Mouse (Mus musculus) adrenal gland, postnatal 4 days (tissue): ENCODE data around the gene Trim43a. TPM values are rescaled to one million over a fixed set of nuclear protein-coding genes. Genes with fewer than 3 reads are reported as not detected.
"Not testable (repeated sequence)": the region's sequence is repeated elsewhere in the genome, so short reads cannot be mapped to it uniquely, and the experiment has no call there.

Experiments used
- DNase-seq, 2 experiments: peaks; one replicate each; pipeline ENCODE4 v3.0.0; 2021 to 2022; ENCODE audit warnings: low spot score in 2 of 2, mixed read lengths in 2 of 2
- long read RNA-seq, 2 experiments: library from polyadenylated mRNA; stranded (forward); transcript quantifications; one replicate each; pipeline ENCODE4 v2.0.0; 2021
- total RNA-seq, 2 experiments: library from RNA; stranded (reverse); gene quantifications; 2 replicates each; pipeline ENCODE4 v1.2.3; 2021

Trim43a gene
- 1 to 10 TPM; 1.1 to 1.3 TPM for total RNA-seq
- long read RNA-seq, experiment 1: 0 reads
- long read RNA-seq, experiment 2: 0 reads

DNA sequence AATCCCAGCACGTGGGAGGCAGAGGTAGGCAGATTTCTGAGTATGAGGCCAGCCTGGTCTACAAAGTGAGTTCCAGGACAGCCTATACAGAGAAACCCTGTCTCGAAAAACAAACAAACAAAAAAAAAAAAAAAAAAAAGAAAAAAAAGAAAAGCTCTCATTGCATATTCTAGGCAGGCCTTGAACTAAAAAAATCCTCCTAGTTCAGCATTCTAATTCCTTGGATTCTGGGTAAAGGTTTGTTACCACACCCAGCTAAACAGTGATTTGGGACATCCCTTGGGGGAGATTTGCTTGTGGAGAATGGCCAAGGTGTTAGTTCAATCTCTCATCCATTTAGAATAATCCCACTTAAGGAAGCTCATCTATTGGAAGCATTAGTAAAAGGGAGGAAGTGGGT lies at the start of gene Trim43a:
Trim43a (plus strand) TSS at position 301 of the 400 bp plus-strand sequence.
- not testable (repeated sequence) for DNase-seq

DNA sequence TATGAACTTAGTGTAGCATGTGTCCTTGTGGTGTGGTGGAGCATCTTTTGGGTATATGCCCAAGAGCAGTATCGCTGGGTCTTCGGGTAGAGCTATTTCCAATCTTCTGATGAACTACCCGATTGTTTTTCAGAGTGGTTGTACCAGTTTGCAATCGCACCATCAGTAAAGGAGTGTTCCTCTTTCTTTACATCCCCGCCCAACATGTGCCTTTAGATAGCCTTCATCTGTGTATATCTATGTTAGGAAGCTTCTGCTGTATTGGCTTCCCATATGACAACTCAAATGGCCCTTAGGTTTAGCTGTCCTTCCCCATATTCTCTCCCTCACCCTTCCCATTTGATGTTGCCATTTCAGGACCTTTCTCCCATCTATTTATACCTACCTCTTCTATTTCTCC lies 46.6 kb upstream of the Trim43a start:
- no peak for DNase-seq

DNA sequence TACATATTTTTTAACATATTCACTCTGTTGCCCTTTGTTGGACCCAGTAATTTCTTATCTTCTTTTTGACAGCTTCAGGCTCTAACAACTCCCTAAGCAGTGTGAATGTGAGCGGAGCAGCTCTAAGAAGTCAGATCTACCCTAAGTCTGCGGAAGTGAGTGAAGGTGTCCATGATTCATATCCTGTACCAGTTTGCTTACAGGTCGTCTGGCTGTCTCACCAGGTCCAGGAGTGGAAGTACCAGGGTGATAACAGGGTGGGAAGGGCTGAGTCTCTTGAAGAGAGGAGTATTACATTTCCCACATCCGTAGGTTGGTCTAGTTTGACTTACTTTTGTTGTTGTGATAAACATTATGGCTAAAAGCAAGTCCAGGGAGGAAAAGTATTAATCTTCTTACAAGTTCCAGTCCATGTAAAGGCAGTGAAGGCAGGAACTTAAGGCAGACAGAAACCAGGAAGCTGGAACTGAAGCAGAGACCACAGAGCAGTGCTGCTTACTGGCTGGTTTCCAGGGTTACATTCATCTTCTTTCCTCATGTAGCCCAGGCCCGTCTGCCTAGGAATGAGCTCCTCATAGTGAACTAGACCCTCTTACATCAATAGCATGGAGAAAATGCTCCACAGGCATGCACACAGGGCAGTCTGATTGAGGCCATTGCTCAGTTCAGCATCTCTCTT lies 41.0 kb upstream of the Trim43a start:
- DNase-seq: no peak

DNA sequence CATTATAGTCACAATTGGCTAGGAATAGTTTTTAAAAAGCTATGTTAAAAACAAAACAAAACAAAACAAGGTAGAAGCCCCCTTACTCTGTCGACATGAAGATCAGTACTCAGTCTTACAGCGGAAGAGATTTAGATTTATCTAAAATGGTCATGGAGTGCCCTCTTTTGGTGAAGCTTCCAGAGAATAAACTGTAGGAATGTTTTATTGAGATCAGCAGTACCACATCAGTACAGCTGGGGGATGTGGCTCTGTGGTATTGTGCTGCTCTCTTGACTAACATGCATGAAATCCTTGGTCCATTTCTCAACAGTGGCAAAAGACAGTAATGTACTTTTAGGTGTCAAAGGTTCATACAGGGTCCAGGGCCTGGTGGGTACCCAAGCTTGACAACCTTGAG lies 37.9 kb upstream of the Trim43a start:
- DNase-seq: no peak

DNA sequence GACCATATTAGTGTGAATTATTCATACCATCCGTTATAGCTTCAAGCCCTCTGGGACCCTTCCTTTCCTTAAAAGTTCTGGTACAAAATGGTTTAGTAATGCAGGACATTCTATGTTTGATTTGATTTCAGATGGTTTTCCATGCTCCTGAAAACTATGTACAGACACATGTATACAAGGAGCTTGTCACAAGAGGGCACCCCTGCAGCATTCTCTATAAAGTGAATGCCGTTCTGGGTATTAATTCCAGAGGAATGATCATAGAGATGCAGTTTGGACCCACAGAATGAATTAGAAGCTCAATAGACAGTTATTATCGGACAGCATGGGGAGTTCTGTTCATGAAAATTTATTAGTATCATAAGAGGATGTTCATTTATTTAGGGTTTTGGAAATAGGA lies 35.2 kb upstream of the Trim43a start:
- no peak for DNase-seq

DNA sequence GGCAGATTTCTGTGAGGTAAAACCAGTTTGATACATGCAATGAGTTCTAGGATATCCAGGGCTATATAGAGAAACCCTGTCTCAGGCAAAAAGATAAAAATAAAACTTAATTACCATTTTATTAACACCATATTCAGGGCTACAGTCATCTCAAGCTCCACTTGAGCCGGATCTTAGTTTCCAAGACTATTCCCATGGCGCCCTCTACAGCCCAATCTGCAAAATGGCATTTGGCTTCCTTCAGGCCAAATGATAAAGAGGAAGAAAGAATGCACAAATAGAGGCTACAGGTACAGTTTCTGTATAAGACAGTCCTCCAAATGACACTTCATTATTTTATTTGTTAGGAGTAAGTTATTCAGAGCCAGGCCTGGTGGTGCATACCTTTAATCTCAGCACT lies 34.5 kb upstream of the Trim43a start:
- no peak for DNase-seq

DNA sequence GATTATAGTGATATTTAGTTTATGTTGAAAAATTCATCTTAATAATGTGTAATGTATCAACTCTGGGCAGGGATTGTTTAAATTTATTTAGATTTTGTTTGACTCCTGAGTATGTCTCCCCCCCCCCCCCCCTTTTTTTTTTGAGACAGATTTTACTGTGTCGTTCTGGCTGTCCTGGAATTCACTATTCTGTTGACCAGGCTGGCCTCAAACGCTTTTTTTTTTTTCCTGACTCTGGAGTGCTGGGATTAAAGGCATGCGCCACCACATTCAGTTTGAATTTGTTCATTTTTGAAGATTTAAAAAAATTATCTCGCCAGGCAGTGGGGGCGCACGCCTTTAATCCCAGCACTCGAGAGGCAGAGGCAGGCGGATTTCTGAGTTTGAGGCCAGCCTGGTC lies 34.0 kb upstream of the Trim43a start:
- no peak for DNase-seq

DNA sequence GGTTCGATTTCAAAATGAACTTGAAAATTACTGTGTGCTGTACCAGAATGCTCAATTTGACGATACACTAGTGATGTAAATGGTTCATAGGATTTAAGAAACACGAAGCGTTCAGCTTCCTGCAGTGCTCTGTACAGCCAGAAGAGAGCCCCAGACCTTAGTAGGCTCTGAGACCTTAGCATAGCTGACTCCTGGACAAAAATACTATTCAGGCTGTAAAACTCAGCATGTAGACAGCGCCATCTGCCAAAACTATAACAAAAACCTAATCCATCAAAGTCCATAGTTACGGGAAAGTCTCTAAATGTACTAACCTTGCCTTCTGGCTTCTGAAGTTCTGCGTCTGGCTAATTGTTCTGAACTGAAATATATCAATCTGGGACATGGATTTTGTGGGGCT lies 33.4 kb upstream of the Trim43a start:
- DNase-seq: no peak

DNA sequence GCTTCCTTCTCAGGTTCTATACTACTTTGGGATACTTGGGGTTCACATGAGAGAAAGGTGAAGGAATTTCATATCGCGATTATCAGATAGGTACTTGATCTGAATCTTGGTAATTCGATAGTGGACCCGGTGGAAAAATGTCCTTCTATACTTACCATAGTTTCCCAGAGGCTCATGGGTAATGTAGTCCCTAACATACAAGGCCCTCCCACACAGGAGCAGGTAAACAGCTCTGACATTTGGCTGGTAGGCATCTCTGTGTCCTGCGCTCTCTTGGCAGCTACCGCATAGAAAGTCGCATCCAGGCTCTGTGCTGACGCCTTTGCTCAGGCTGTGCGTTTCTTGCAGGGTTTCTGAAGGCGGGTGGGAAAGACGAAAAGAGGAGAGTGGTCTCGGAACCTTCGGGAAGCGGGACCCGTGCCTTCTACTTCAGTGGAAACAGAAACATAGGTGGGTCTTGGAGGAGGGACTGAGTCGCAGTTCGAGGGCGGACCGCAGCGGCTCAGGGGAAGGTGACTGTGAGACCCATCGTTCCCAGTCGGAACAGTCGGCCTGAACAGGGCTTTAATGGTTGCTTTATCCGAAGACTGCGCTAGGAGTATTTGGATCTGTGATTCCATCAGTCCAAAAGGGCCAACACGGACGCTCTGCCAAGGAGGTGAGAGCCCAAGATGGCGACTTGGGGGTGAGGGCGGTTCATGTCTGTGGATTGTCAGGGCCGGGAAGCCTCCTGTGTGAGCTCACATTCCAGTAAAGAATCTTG lies 32.7 kb upstream of the Trim43a start, which contains the start of gene Zfp949:
Zfp949 (plus strand) TSS at position 170 of the 763 bp plus-strand sequence.
- peak in 1 of 2 experiments; percentile 20 for DNase-seq

DNA sequence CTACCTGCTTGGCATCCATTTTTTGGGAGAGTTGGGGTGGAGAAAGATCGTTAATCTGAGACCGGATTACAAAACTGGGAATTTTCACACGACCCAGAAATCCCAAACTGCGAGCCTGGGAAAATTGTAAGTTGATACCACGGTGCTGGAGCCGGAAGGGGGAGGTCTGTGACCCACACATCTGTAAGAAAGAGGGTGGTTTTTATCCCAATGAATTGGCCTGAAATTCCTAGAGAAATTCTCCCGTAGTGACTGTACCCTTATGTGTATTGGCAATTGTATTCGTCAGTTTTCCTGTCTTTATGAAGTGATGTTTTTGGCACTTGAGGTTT lies 32.1 kb upstream of the Trim43a start:
- no peak for DNase-seq

DNA sequence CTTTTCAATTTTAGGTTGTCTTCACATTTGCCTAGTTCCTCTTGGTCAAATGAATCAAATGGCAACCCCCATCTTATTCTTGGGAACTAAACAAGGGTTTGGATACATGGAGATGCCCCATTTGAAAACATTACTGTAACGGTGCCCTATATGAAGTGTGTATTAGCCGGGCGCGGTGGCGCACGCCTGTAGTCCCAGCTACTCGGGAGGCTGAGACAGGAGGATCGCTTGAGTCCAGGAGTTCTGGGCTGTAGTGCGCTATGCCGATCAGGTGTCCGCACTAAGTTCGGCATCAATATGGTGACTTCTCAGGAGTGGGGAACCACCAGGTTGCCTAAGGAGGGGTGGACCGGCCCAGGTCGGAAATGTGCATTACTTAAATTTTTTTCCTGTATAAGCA lies 27.6 kb upstream of the Trim43a start:
- DNase-seq: no peak

DNA sequence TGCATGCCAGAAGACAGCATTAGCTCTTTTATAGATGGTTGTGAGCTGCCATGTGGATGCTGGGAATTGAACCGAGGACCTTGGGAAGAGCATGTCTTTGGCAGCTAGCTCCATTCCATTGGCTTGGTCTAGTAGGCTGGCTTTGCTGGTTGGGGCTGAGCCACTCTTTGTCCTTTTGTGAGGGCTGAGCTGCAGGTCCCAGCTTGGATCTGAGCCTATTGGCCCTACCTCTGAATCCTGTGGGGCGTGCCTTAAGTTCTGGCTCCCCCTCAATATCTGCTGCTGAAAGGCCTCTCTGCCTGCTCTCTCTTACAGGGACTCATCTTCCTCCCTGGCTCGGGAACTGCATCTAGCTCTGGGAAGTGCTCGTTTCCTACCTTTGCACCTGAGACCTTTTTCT lies 22.5 kb upstream of the Trim43a start:
- DNase-seq: no peak

DNA sequence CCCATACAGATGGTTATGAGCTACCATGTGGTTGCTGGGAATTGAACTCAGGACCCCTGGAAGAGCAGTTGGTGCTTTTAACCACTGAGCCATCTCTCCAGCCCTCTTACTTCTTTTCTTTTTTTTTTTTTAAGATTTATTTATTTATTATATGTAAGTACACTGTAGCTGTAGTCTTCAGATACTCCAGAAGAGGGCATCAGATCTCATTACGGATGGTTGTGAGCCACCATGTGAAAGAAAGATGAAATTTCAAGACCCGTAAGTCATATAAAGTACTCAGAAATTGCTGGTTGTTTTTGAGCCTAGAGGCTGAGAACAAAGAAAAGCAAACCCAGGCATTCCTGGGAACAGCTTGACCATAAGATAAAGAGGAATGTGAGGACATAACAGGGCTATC lies 19.2 kb upstream of the Trim43a start:
- not testable (repeated sequence) for DNase-seq

DNA sequence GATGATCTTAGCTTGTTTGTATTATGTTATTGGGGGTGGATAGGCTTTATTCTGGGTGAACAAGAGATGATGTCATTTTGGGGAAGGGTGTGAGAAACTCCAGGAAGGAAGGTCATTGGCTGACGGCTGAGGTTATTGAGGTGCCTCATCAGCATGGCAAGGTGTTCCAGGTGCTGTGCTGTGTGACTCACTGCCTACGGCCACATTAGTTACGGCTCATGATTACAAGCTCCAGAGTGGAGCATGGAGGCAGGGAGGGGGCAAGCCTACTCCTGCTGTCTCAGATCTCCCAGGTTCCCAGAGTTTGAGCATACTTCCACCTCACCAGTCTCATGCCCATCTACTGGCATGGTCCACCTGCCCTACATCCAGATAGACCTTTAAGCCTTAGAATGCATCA lies 10.2 kb upstream of the Trim43a start:
- not testable (repeated sequence) for DNase-seq

DNA sequence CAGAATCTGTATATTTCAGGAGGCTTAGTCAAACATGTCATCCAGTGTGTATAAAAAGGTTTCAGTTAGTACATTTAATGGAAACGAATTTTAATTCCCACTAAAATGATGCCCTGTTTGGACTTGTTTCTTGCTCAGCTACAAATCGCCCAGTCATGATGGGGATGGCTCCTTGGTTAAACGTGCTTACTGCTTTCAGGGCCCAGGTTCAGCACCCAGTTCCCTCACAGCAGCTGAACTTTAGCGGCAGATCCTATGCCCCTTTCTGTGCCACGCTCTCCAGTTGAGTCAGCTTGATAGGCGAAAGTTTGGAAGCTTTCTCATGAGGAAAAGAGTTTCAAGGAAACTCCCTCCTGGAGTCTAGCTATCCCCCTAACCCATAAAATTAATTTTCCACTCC lies 13.0 kb downstream of the Trim43a start:
- DNase-seq: not testable (repeated sequence)

DNA sequence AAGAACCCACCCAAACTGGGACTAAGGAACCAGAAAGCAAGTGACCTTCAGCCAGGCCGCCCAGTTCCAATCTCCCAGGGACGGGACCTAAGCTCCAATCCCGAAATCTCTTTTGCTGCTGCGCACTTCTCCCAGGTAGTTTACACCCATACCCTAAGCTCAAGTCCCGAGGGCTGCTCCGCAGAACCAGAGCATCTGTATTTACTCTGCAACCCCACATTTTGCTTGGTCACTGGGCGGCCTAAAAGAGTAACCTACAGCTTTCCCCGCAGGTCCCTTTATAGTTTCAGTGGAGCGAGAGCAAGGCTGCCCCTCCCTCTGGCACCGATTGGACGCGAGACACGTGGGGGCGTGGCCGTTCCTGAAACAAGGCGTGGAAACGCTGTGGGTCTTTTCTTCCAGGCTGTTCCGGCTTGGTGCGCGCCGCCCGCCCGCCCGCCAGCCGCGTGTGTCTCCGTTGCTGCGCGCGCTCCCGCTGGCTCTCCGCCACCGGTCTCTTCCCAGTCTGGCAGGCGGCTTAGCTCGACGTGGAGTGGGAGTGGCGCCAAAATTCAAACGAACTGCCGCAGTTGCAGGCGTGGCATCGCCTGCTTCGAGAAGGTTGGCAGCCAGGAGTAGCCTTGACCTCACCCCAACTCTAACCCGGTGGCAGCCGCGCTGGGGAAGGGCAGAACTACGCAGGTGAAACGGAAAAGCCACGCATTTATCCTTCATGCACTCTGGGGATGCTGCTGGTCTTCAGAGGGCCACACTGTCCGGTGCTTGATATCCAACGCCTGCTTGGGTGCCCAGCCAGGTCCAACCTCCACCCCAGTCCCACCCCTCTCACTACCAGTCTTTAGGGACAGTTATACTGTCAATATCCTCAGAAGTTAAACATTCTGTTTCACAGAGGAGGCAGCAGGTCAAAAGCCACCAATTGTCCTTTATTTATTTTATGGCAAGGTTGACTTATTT lies 18.8 kb downstream of the Trim43a start:
- DNase-seq: peak; percentile 99

DNA sequence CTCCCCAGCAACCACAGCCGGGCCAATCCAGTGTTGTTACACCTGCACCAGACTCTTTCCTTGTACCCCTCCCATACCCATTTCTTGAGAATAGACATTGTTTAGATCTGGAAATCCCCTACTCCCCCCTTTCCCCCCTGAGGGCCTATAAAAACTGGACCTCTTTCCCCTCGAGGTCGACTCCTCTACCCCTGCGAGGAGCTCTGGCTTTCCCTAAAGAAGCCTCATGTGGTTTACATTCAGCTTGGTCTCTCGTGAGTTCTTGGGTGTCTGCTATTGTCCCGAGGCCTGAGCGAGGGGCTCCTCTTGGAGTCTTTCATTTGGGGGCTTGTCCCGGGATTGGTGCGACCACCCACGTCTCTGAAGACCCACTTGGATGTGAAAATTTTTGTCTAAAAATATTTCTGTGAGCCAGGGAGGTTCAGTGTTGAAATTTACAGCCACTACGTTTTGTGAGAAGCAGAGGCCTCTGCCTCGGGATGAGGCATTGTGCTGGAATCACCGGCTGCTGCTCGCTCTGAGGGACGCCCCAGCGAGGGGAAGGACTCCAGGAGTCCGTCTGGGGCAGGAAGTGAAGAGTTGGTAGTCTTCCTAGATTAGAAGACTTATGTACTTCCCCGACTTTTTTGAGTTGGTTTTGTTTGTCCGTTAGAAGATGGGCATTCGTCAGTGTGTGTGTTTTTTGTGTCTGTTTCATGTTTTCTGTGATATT lies 45.3 kb downstream of the Trim43a start:
- DNase-seq: not testable (repeated sequence)

DNA sequence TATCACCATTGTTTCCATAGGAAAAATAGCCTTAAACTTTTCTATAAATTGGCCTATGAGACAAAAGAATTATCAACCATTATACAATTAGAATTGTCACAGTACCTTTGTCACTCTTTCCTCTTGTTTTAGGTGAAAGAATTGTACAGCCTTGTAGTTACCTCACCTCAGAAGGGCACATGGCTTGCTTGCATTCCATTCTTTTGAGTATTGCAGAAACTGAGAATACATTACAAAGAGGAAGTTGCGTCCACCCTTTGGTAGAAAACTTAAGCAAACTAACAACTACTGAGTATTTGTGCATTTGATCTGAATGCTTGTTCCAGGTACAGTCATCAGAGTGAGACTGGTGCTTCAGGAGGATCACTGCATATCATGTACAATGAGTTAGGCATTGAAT lies 57.4 kb downstream of the Trim43a start:
- DNase-seq: not testable (repeated sequence)
